Mouse (Mus musculus) embryonic fibroblast, embryonic 13.5 days (primary cell): ENCODE measurements around the gene Nrg3. TPM values are rescaled to one million over a fixed set of nuclear protein-coding genes. Genes with fewer than 3 reads are reported as not detected.
"Not testable (repeated sequence)": the region's sequence is repeated elsewhere in the genome, so short reads cannot be mapped to it uniquely, and the experiment has no call there.

Experiments
- H3K27ac ChIP-seq: 2 replicates; pipeline ENCODE4 v1.5.1; 2012; ENCODE audit warnings: low read length, control low read depth, inconsistent platforms; ENCODE audit not compliant: insufficient read depth
- H3K4me1 ChIP-seq: 2 replicates; pipeline ENCODE4 v1.6.1; 2011; ENCODE audit warnings: low read length; ENCODE audit not compliant: control insufficient read depth, insufficient read depth
- H3K4me3 ChIP-seq: 2 replicates; pipeline ENCODE4 v1.5.1; 2011; ENCODE audit warnings: mild to moderate bottlenecking, control low read depth, low read length; ENCODE audit not compliant: insufficient read depth
- CTCF ChIP-seq: IDR thresholded peaks from 2 replicates; pipeline ENCODE4 v1.5.1; 2011; ENCODE audit warnings: mild to moderate bottlenecking, control low read depth, low read length, moderate library complexity, borderline replicate concordance; ENCODE audit not compliant: insufficient read depth
- POLR2A ChIP-seq: IDR thresholded peaks from 2 replicates; pipeline ENCODE4 v1.6.1; 2011; ENCODE audit warnings: low read depth, mild to moderate bottlenecking, control low read depth, low read length, moderate library complexity
- polyA plus RNA-seq: library from polyadenylated mRNA; stranded (reverse); fragments of >200 nt; gene quantifications from 2 replicates; pipeline ENCODE4 v1.2.4, GENCODE M21; 2011; ENCODE audit warnings: low read depth; ENCODE audit not compliant: missing spikeins, insufficient read length

The Nrg3 gene
- polyA plus RNA-seq, 1 experiment: not detected

- no peak overlapping the region for H3K4me3 ChIP-seq
- no peaks in the 10 kb centered on the region for H3K4me1 ChIP-seq
- TF ChIP-seq POLR2A (no peak), CTCF (no peak)
- no peak overlapping the region for H3K27ac ChIP-seq
Measured at GRCm38 (mm10) chr14:39255391-39255790, 217.5 kb downstream of the Nrg3 start.

GRCm38 (mm10) chr14:39240267-39240666 lies 232.6 kb downstream of the Nrg3 start:
- Histone ChIP-seq H3K4me3 (no peak overlapping the region), H3K4me1 (no peaks in the 10 kb centered on the region), H3K27ac (no peak overlapping the region)
- TF ChIP-seq CTCF: no peak
- no peak for TF ChIP-seq POLR2A

GRCm38 (mm10) chr14:39211472-39211871 lies 261.4 kb downstream of the Nrg3 start:
- Histone ChIP-seq H3K4me3 (no peak overlapping the region), H3K27ac (no peak overlapping the region), H3K4me1 (no peaks in the 10 kb centered on the region)
- TF ChIP-seq CTCF (no peak), POLR2A (no peak)

- Histone ChIP-seq H3K4me3 (no peak overlapping the region), H3K27ac (peak overlapping the region; percentile 75), H3K4me1 (peaks cover 6% of the 10 kb centered on the region; the same call in 1 of the 2 replicates)
- TF ChIP-seq CTCF (no peak), POLR2A (no peak)
Measured at GRCm38 (mm10) chr14:39191946-39192345, 280.9 kb downstream of the Nrg3 start.

DNA sequence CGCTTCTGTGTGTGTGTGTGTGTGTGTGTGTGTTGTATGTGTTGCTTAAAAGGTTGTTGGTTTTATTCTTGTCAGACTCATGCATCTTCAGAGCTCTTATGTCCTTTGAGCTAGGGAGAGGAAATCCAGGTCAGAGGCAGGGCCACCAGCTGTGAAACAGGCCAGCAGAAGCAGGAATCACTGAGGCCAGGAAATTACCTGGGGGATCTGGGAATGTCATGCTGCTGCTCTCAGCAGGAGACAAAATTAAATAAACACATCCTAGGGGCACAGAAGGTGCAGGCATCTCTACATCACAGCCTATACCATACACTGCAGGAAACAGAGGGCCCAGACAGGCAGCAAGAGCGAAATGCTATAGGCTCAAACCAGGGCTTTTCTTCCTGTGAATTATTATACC lies 299.2 kb downstream of the Nrg3 start:
- Histone ChIP-seq H3K4me1 (no peaks in the 10 kb centered on the region), H3K4me3 (no peak overlapping the region), H3K27ac (no peak overlapping the region)
- TF ChIP-seq CTCF: no peak
- no peak for TF ChIP-seq POLR2A

DNA sequence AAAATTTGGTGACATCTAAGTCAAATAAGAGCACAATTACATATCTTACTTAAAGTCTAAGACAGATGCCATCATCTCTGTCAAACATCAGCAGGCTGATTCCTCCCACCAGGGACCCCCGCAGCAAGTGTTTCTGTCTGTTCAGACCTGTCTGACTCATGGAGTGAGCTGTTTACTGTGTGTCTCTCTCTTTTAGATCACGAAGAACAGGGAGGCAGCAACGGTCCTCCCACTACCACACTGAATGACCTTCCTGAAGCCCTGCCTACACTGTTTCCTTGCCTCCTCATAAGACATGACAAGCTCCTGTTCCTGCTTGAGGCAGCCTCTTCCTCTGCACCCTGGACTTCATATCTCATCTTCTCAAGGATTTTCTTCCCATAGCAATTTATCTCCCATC lies 312.7 kb downstream of the Nrg3 start:
- Histone ChIP-seq H3K4me1 (no peaks in the 10 kb centered on the region), H3K4me3 (no peak overlapping the region), H3K27ac (no peak overlapping the region)
- no peak for TF ChIP-seq POLR2A
- no peak for TF ChIP-seq CTCF

DNA sequence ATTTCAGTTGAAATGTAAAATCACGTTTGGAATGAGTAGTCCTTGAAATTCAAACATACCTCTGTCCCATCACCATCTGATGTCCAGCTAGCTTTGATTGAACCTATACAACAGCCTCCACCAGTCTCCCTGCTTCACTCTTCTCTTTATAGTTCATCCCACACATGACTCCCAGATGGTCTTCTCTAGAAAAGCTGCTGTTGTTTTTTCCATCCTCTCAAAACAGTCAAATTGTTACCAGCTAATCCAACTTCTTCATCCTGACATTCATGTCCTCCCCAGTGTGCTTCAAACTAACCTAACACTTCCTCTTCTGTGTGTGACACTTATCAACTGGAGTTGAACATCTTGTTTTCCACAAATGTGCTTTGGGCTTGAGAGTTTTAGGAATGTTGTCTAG lies 317.4 kb downstream of the Nrg3 start:
- H3K4me3 ChIP-seq: no peak overlapping the region
- TF ChIP-seq POLR2A (no peak), CTCF (no peak)
- H3K27ac ChIP-seq: no peak overlapping the region
- H3K4me1 ChIP-seq: no peaks in the 10 kb centered on the region

GRCm38 (mm10) chr14:39129766-39130165 lies 343.1 kb downstream of the Nrg3 start:
- H3K4me1 ChIP-seq: no peaks in the 10 kb centered on the region
- TF ChIP-seq CTCF: no peak
- no peak overlapping the region for H3K4me3 ChIP-seq
- H3K27ac ChIP-seq: no peak overlapping the region

DNA sequence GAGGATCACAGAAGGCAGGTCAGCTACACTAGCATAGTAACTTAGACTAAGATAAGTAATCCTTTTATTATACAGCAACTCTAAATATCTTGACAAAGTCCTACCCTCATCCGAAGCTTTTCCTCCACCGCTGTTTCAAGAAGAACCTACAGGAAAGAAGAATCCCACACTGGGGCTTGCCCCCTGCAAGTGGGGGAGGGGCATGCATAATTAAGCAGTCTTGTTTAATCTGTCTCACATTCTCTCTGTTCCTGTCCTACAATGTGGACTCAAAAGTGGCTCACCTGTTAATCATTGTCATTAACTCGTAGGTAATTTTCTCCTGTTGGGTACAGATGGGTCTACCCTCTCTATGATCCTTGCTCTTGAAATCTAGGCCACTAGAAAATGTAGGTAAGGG lies 354.9 kb downstream of the Nrg3 start:
- Histone ChIP-seq H3K27ac (no peak overlapping the region), H3K4me3 (no peak overlapping the region), H3K4me1 (no peaks in the 10 kb centered on the region)
- no peak for TF ChIP-seq CTCF
- no peak for TF ChIP-seq POLR2A

- H3K27ac ChIP-seq, H3K4me1 ChIP-seq: not testable (repeated sequence)
Measured at GRCm38 (mm10) chr14:39116522-39117231, 356.2 kb downstream of the Nrg3 start.

GRCm38 (mm10) chr14:39109566-39109965 lies 363.3 kb downstream of the Nrg3 start:
- Histone ChIP-seq H3K4me3 (no peak overlapping the region), H3K4me1 (no peaks in the 10 kb centered on the region), H3K27ac (no peak overlapping the region)
- TF ChIP-seq POLR2A: no peak
- no peak for TF ChIP-seq CTCF

More at GRCm38 (mm10) chr14:39116522-39117231, 356.2 kb downstream of the Nrg3 start:
- H3K4me3 ChIP-seq: not testable (repeated sequence)
